Mouse (Mus musculus) embryonic facial prominence, embryonic 12.5 days (tissue): ENCODE measurements around the gene Ppat. TPM values are rescaled to one million over a fixed set of nuclear protein-coding genes. Genes with fewer than 3 reads are reported as not detected.
"Not testable (repeated sequence)": the region's sequence is repeated elsewhere in the genome, so short reads cannot be mapped to it uniquely, and the experiment has no call there.

ENCODE experiments used
- ATAC-seq: fragments of 200-750 bp; cut with Nextera tagmentation; 2 replicates; pipeline ENCODE4 v1.8.0; 2017; ENCODE audit not compliant: insufficient number of reproducible peaks, insufficient read depth, low FRiP score, low TSS enrichment
- H3K27ac ChIP-seq: fragments of 300-500 bp; sonication (generic); 2 replicates; pipeline ENCODE4 v1.5.1; 2016; ENCODE audit warnings: mild to moderate bottlenecking
- H3K27me3 ChIP-seq: fragments of 300-500 bp; sonication (generic); 2 replicates; pipeline ENCODE4 v1.6.1; 2016; ENCODE audit warnings: mild to moderate bottlenecking, moderate library complexity
- H3K36me3 ChIP-seq: fragments of 300-500 bp; sonication (generic); 2 replicates; pipeline ENCODE4 v1.6.1; 2016; ENCODE audit warnings: mild to moderate bottlenecking
- H3K4me1 ChIP-seq: fragments of 300-500 bp; sonication (generic); 2 replicates; pipeline ENCODE4 v1.6.1; 2016
- H3K4me2 ChIP-seq: fragments of 300-500 bp; sonication (generic); replicated peaks from 2 replicates; pipeline ENCODE4 v1.6.1; 2016; ENCODE audit warnings: mild to moderate bottlenecking, moderate library complexity
- H3K4me3 ChIP-seq: fragments of 300-500 bp; sonication (generic); 2 replicates; pipeline ENCODE4 v1.5.1; 2016; ENCODE audit warnings: mild to moderate bottlenecking
- H3K9ac ChIP-seq: fragments of 300-500 bp; sonication (generic); 2 replicates; pipeline ENCODE4 v1.6.1; 2016; ENCODE audit warnings: mild to moderate bottlenecking, moderate library complexity
- H3K9me3 ChIP-seq: fragments of 300-500 bp; sonication (generic); 2 replicates; pipeline ENCODE4 v1.6.1; 2016; ENCODE audit warnings: mild to moderate bottlenecking, moderate library complexity
- WGBS: fragments of 180-500 bp; shearing (Covaris S2); methylation state at CpG from one replicate; pipeline ENCODE4 v1.1.7; 2016; 5-methylcytosine and 5-hydroxymethylcytosine counted together
- polyA plus RNA-seq: library from polyadenylated mRNA; unstranded; fragments of >200 nt; fragmentation: Nextera tagmentation; extraction: Ambion mirVana; gene quantifications from 2 replicates; pipeline ENCODE4 v1.2.1, GENCODE M21; 2016

Gene Ppat
- polyA plus RNA-seq: 26.9 and 29.9 TPM in 2 replicates

DNA sequence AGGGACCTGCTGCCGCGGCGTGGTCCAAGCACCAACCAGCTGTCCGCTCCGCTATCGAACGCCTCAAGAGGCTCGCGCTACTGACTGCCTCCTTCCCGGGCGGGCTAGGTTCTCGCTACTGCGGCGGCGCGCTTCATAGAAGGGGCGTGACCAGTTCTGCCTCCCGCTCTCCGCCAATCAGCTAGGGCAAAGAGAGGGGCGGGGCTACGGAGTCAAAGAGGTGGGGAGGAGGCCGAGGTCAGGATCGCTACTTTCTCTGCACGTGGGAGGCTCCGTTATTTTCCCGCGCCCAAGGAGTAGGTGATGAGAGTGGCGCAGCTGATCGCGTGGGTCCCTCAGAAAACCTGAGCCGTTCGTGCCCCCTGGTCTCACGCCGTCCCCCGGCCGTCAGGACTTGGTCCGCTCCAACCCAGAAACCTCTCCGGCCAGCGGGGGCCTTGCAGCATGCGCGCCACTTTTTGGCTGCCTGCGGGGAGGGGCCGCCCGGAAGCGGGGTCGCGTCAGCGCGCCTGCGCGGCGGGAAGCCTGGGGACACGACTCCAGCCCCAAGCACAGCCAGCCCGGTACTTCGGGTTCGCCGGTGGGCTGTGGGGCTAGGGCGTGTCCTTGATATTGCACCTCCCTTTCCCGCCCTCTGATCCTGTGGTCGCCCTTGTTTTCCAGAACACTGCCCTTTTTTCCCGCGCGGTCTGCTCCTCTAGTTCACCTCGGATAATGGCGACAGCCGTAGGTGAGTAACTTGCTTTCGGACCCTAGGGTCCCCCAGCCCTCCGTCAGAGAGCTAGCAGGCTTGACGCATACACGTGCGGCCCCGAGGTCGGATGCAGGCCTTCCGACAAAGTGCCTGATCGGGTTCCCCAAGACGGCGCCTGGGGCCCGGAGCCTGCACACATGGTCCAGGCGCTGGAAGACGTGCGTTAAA, at the start of gene Ppat, which contains the start of gene Paics:
Gene Ppat, minus strand, starts transcription at position 473 of the 922 bp plus-strand sequence.
Gene Paics, plus strand, starts transcription at position 202 of the 922 bp plus-strand sequence.
- peak; percentile 95 for ATAC-seq
- Histone ChIP-seq H3K4me2 (peak within 1 kb of the TSS; percentile 82), H3K36me3 (peaks cover 14% of the 10 kb centered on the region), H3K9ac (peak within 1 kb of the TSS; percentile 76), H3K4me1 (peaks cover 21% of the 10 kb centered on the region), H3K4me3 (peak within 1 kb of the TSS; percentile 76), H3K27me3 (no peaks in the 10 kb centered on the region), H3K27ac (peak within 1 kb of the TSS; percentile 94), H3K9me3 (no peaks in the 10 kb centered on the region)
- under 1% methylated on average over 81 of the region's 81 CpGs for WGBS

DNA sequence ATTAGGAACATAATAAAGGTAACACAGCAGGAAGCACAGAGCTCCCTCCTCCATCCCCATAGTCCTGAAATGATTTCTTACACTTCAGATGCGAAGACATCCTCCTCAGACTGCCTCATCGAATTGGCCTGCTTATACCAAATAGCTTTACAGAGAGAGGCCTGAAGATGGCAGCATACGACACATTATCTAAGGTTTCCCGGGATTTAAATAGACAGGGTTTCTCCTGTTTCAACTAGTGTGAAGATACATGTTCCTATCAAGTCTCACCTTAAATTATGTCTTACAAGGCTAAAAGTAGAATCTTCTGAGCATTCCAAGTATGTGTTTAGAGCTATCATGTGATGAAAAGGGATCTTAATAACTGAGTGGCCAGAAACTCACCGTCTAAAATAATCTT, 47.0 kb upstream of the Ppat start:
- Histone ChIP-seq H3K4me2 (no peak overlapping the region), H3K27ac (no peak overlapping the region), H3K4me3 (no peak overlapping the region), H3K4me1 (no peaks in the 10 kb centered on the region), H3K27me3 (no peaks in the 10 kb centered on the region), H3K9me3 (no peaks in the 10 kb centered on the region), H3K36me3 (peaks cover 58% of the 10 kb centered on the region), H3K9ac (no peak overlapping the region)
- no peak for ATAC-seq
- 55% methylated on average over 5 of the region's 5 CpGs for WGBS

DNA sequence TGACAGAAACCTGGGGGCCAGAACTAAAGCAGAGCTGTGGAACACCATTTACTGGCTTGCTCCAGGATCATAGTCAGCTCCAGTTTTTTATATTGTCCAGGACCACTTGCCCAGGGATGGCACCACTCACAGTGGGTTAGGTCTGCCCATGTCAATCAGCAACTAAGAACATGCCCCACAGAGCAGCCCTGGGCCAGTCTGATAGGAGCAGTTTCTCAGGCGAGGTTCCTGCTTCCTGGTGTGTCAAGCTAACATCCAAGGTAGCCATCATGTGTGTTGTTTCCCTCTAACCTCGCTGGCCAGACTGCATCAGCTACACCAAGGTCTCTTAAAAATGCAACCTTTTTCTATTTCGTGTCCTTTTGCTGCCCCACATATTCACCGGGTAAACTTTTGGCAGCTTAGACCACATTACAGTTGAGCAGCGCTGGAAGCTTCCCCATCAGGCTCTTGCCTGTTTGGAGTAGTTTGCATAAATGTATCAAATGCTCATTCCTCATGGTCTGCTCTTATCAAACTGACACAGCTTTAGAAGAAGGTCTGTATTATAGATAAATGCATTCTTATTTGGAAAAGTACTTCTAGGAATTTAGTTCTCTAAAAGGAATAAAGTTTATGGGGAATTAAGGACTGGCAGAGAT, 41.9 kb upstream of the Ppat start:
- no peak for ATAC-seq
- WGBS: 94% methylated on average over 5 of the region's 5 CpGs
- no peak overlapping the region for H3K4me3 ChIP-seq
- no peaks in the 10 kb centered on the region for H3K4me1 ChIP-seq
- no peaks in the 10 kb centered on the region for H3K9me3 ChIP-seq
- no peak overlapping the region for H3K9ac ChIP-seq
- H3K36me3 ChIP-seq: peaks cover 69% of the 10 kb centered on the region
- no peaks in the 10 kb centered on the region for H3K27me3 ChIP-seq
- H3K27ac ChIP-seq: no peak overlapping the region
- no peak overlapping the region for H3K4me2 ChIP-seq

DNA sequence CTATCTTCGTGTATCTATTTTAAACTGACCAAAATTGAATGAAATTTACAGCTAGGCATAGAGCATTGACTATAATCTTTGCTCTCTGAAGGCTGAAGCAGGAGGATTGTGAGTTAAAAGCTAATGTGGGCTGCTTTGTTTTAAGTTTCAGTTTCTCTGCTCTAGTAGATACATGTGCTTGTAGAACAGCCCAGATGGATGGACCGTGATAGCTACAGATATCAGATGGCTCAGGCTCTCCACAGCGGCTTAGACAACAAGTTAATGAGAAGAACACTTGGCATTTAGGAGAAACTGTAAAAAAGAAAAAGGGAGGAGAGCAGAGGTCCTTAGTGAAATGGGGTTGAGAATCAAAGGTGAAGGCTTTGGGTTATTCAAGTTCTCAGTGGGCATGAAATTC, 39.4 kb upstream of the Ppat start:
- Histone ChIP-seq H3K27me3 (no peaks in the 10 kb centered on the region), H3K27ac (no peak overlapping the region), H3K9me3 (no peaks in the 10 kb centered on the region), H3K9ac (no peak overlapping the region), H3K36me3 (peaks cover 66% of the 10 kb centered on the region), H3K4me3 (no peak overlapping the region), H3K4me2 (no peak overlapping the region), H3K4me1 (no peaks in the 10 kb centered on the region)
- 90% methylated on average over 3 of the region's 3 CpGs for WGBS
- ATAC-seq: no peak

DNA sequence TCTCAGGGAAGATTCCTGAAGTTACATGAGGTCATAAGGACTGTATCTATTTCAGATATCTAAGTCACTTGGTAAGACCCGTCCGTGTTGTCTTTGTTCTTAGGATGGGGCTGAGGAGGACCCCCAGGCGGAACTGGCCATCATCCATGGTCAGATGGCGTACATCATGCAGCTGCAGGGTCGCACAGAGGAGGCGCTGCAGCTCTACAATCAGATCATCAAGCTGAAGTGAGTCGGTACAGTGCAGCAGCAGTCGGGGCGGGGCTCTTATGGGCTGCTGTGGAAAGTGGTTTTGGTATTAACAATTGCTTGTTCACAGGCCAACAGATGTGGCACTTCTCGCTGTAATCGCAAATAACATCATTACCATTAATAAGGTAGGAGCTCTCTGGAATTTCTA, 32.6 kb upstream of the Ppat start:
- Histone ChIP-seq H3K9ac (no peak overlapping the region), H3K4me2 (no peak overlapping the region), H3K36me3 (peaks cover 68% of the 10 kb centered on the region), H3K4me1 (no peaks in the 10 kb centered on the region), H3K4me3 (no peak overlapping the region), H3K27ac (no peak overlapping the region), H3K27me3 (no peaks in the 10 kb centered on the region), H3K9me3 (no peaks in the 10 kb centered on the region)
- WGBS: 89% methylated on average over 11 of the region's 11 CpGs
- ATAC-seq: no peak

DNA sequence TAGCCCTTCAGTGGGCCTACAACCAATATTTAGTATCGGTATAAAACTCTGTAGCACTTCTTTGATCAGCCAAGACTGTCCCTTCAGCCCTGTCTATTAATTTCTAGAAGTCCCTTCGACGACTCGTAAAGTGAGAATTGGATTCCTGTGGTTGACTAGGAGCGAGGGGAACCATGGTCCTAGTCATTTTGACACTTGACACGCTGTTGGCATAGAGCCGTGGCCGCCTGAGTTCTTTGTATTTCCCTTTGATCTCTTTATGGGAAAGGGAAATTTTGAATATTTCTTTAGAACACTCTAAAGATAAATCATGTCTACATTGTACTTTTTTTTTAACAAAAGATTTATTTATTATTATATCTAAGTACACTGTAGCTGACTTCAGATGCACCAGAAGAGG, 24.4 kb upstream of the Ppat start:
- Histone ChIP-seq H3K4me3 (peak overlapping the region; percentile 93), H3K4me1 (peaks cover 12% of the 10 kb centered on the region), H3K4me2 (peak overlapping the region; percentile 68), H3K27ac (no peak overlapping the region), H3K36me3 (peaks cover 21% of the 10 kb centered on the region), H3K9ac (peak overlapping the region; percentile 83; the same call in 1 of the 2 replicates), H3K27me3 (no peaks in the 10 kb centered on the region), H3K9me3 (no peaks in the 10 kb centered on the region)
- no peak for ATAC-seq
- 88% methylated on average over 8 of the region's 8 CpGs for WGBS

DNA sequence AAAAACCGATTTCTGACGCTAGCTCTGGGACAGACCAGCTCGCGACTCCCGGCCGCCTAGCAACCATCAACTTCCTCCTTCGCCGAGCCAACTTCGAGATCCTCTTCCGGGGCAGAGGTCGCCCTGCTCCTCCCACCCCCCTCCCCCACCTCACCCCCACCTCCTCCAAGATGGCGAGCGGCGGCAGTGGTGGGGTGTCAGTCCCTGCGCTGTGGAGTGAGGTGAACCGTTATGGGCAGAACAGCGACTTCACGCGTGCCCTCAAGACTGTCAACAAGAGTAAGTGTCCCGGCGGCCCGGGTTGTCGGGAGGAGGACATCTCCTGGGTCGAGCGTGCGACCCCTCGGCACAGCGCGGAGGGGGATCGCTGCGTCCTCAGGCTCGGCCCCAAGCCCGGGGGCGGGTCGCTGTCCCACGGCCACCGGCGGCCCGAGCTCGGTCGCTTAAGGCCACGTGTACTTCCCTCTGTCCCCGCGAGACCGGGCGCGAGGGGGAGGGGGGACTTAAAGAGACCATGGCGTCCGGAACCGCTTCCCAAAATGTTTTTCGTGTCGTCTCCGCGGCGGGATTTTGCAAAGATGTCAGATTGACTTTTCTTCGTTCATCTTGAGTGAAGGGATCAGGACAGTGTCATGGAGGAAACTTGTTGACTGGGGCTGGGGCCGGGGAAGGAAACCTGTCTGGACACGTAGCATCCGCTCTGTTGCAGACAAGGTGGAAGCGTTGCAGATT, 23.3 kb upstream of the Ppat start, which contains the start of gene Srp72:
Gene Srp72, plus strand, starts transcription at position 130 of the 732 bp plus-strand sequence.
- under 1% methylated on average over 60 of the region's 60 CpGs for WGBS
- ATAC-seq: peak; percentile 92
- Histone ChIP-seq H3K4me2 (peak within 1 kb of the TSS; percentile 80), H3K4me1 (peaks cover 12% of the 10 kb centered on the region), H3K4me3 (peak within 1 kb of the TSS; percentile 93), H3K27ac (peak within 1 kb of the TSS; percentile 86), H3K36me3 (peaks cover 20% of the 10 kb centered on the region), H3K9ac (peak within 1 kb of the TSS; percentile 83), H3K9me3 (no peaks in the 10 kb centered on the region), H3K27me3 (no peaks in the 10 kb centered on the region)

DNA sequence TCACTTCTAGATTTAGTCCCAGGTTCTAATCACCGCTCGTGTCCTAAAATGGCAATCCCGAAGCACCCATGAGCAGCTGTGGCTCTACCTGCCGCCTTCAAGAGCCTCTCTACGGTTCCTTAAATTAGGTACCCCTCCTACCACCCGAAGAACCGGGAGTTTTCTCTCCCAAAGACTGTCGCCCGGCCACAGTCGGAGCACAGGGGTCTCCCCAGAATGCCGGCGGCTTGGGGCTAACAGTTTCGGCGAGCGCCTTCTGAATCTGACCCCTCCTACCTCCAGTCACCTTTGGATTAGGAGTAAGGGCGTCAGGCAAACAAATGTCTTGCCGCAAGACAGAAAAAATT, 22.8 kb upstream of the Ppat start:
- H3K4me2 ChIP-seq: peak overlapping the region; percentile 80
- H3K27me3 ChIP-seq: no peaks in the 10 kb centered on the region
- H3K36me3 ChIP-seq: peaks cover 22% of the 10 kb centered on the region
- H3K4me1 ChIP-seq: peaks cover 12% of the 10 kb centered on the region
- H3K9ac ChIP-seq: peak overlapping the region; percentile 51
- H3K27ac ChIP-seq: no peak overlapping the region
- no peaks in the 10 kb centered on the region for H3K9me3 ChIP-seq
- peak overlapping the region; percentile 93 for H3K4me3 ChIP-seq
- no peak for ATAC-seq
- 3% methylated on average over 17 of the region's 17 CpGs for WGBS

DNA sequence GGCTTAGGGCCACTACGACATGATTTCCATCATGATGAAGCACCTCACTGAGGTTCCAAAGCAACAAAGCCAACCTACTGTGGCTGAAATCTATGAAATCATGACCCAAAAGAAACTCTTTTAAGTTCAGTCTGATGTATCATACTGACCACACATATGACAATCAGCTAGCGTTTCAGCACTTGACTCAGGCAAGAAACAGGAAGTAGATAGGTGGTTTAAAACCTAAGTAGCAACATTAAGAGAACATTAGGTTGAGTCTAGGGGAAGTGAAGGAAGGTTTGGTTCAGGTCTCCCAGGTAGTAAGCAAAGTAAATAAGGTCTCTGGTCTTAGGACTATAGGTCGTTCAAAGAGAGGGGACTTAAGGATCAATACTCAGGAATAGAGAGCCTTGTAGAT, 22.1 kb upstream of the Ppat start:
- no peaks in the 10 kb centered on the region for H3K27me3 ChIP-seq
- H3K9ac ChIP-seq: 0 out of 2 replicates have a peak overlapping the region, but pooled peaks have one; percentile 51
- H3K4me3 ChIP-seq: peak overlapping the region; percentile 93
- 71% methylated on average over 3 of the region's 3 CpGs for WGBS
- H3K36me3 ChIP-seq: peaks cover 26% of the 10 kb centered on the region
- no peak for ATAC-seq
- H3K4me1 ChIP-seq: peaks cover 12% of the 10 kb centered on the region
- H3K4me2 ChIP-seq: peak overlapping the region; percentile 80
- no peaks in the 10 kb centered on the region for H3K9me3 ChIP-seq
- no peak overlapping the region for H3K27ac ChIP-seq

DNA sequence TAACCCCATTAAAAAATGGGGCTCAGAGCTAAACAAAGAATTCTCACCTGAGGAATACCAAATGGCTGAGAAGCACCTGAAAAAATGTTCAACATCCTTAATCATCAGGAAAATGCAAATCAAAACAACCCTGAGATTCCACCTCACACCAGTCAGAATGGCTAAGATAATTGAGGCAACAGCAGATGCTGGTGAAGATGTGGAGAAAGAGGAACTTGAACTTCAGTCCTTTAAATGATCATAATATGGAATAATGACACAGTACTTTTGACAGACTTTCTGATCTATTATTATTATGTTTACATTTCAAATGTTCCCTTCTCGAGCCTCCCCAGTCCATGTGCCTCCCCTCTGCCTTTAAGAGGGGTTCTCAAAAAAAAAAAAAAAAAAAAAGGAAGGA, 19.7 kb upstream of the Ppat start:
- WGBS: 67% methylated on average over 1 of the region's 1 CpGs
- not testable (repeated sequence) for H3K4me2 ChIP-seq, H3K27ac ChIP-seq, H3K27me3 ChIP-seq, H3K4me3 ChIP-seq, H3K9me3 ChIP-seq, H3K9ac ChIP-seq, ATAC-seq
- Histone ChIP-seq H3K4me1 (peaks cover 12% of the 10 kb centered on the region), H3K36me3 (peaks cover 35% of the 10 kb centered on the region)

DNA sequence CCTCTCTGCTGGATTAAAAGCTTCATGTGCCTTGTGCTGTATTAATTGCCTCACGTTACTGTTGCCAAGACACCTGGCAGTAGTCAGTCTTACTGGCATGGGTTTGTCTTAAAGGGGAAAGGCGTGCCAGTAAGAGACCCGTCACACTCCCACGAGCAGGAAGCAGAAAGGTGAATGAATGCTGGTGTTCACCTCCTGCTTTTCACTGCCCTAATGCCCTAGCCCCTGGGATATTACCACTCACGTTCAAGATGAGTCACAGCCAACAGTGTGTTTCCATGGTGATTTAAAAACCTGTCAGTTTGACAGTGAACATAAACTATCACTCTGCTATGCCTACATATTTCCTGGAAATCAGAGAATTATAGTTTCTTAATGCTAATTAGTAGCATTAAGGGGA, 17.9 kb upstream of the Ppat start:
- peaks cover 49% of the 10 kb centered on the region for H3K36me3 ChIP-seq
- no peak; the same call in 1 of the 2 replicates for ATAC-seq

More for the DNA sequence above, 17.9 kb upstream of the Ppat start:
- H3K27ac ChIP-seq: no peak overlapping the region
- H3K9ac ChIP-seq: no peak overlapping the region
- WGBS: 76% methylated on average over 5 of the region's 5 CpGs
- H3K9me3 ChIP-seq: no peaks in the 10 kb centered on the region
- H3K4me2 ChIP-seq: no peak overlapping the region
- peaks cover 6% of the 10 kb centered on the region for H3K4me1 ChIP-seq
- no peaks in the 10 kb centered on the region for H3K27me3 ChIP-seq
- no peak overlapping the region for H3K4me3 ChIP-seq
